Mouse (Mus musculus) mesoderm, embryonic 11.5 days (tissue): Measurements from ENCODE around the gene Zfp97.
"Not testable (repeated sequence)": the region's sequence is repeated elsewhere in the genome, so short reads cannot be mapped to it uniquely, and the experiment has no call there.

Experiments used
- DNase-seq: peaks from one replicate; pipeline ENCODE4 v3.0.0-alpha.2; 2012; ENCODE audit warnings: low read depth, low spot score

Gene Zfp97

GRCm38 (mm10) chr17:17120830-17121502, at the start of gene Zfp97:
Zfp97 (plus strand) TSS chr17:17121415.
- DNase-seq = not testable (repeated sequence)

DNA sequence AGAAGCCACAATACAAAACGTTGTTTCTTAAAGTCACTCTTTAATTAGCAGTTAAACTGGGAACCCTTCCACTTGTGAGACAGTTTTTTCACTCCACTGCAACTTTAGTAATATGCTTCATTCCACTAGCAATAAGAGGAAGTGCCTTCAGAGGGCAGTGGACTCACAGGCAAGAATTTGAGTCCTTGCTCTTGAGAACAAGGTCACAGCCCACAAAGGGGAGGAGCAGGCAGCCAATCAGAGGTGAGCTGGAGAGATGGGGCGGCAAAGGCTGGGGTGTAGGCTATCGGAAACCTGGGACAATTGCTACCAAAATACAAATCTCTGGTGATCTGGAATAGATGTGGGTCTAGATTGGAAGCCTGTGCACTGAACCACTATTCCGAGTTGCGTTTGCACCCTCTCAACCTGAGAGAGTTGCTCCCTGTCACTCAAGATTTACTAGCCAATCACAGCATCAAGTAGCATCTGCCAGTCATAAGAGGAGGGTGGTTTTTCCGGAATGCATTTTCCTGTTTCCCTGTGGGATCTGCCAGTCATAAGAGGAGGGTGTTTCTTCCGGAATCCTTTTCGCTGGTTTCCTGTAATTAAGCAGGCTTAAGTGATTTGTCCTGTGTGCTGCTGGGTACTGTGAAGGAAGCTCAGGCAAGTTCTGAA, 57.7 kb downstream of the Zfp97 start:
- not testable (repeated sequence) for DNase-seq

DNA sequence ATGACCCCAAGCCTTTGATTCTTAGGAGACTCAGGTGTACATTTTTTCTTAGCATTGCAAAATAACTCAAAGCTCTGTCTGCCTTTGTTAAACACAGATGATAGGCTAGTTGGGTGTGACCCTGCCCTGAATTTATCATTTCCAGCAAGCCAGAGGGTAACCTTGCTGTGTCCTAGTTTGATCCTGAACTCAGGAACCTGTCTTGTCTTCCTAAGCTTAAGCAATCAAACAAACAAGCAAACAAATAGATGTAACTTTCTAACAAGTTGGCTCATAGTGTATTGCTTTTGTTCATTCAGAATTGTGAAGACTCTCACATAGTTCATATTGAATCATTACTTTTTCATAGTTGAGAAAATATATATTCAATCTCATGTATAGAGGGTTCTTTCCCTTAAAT, 73.5 kb downstream of the Zfp97 start:
- not testable (repeated sequence) for DNase-seq

GRCm38 (mm10) chr17:17195178-17195577, 74.0 kb downstream of the Zfp97 start:
- no peak for DNase-seq

DNA sequence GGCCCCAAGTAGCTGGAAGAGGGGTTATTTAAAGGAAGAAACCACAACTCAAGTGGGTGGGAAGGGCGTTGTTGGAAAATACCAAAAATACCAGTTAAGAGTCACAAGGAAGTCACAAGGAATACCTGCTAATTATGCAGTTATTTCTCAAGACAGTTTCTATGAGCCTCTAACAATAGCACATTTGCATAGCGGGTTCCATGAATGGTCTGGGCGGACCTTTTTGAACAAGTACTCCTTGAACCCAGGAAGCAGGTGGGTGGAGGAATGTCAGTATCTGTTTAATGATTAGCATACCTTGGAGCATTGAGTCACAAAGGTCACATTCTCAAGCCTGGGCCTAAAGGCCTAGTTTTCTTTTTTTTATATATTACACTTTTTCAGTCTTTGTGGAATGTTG, 74.9 kb downstream of the Zfp97 start:
- not testable (repeated sequence) for DNase-seq
